Mouse (Mus musculus): Measurements from ENCODE around the gene Lingo3. TPM values are rescaled to one million over a fixed set of nuclear protein-coding genes. Genes with fewer than 3 reads are reported as not detected.
"Not testable (repeated sequence)": the region's sequence is repeated elsewhere in the genome, so short reads cannot be mapped to it uniquely, and the experiment has no call there.

Gene Lingo3
- polyA plus RNA-seq, 1 experiment from 2014 or later, result 1.9 TPM

GRCm38 (mm10) chr10:80842334-80842733 is 1.5 kb downstream of the Lingo3 start:
- Histone ChIP-seq H3K4me2 (no peak overlapping the region), H3K9ac (no peak overlapping the region), H3K27me3 (peaks cover 68% of the 10 kb centered on the region), H3K4me1 (peaks cover 16% of the 10 kb centered on the region), H3K4me3 (no peak overlapping the region), H3K27ac (no peak overlapping the region), H3K36me3 (no peaks in the 10 kb centered on the region), H3K9me3 (no peaks in the 10 kb centered on the region)
- WGBS, result 82% methylated on average over 15 of the region's 15 CpGs
- ATAC-seq (ENCODE audit: insufficient number of reproducible peaks, insufficient read depth, low FRiP score, low TSS enrichment, low read depth), result no peak

- Histone ChIP-seq H3K27me3 (peaks cover 74% of the 10 kb centered on the region), H3K9ac (no peak overlapping the region)
- 66% methylated on average over 2 of the region's 2 CpGs for WGBS
Observed at GRCm38 (mm10) chr10:80841685-80842084, 2.2 kb downstream of the Lingo3 start.

GRCm38 (mm10) chr10:80839848-80840247 is 4.0 kb downstream of the Lingo3 start:
- ATAC-seq (ENCODE audit: insufficient number of reproducible peaks, insufficient read depth, low FRiP score, low TSS enrichment, low read depth), result no peak
- peaks cover 77% of the 10 kb centered on the region for H3K27me3 ChIP-seq

More at GRCm38 (mm10) chr10:80841685-80842084, 2.2 kb downstream of the Lingo3 start:
- H3K36me3 ChIP-seq, result no peaks in the 10 kb centered on the region
- H3K27ac ChIP-seq, result no peak overlapping the region
- H3K4me1 ChIP-seq, result peaks cover 19% of the 10 kb centered on the region
- no peaks in the 10 kb centered on the region for H3K9me3 ChIP-seq
- no peak overlapping the region for H3K4me2 ChIP-seq
- ATAC-seq (ENCODE audit: insufficient number of reproducible peaks, insufficient read depth, low FRiP score, low TSS enrichment, low read depth), result no peak
- H3K4me3 ChIP-seq, result no peak overlapping the region

GRCm38 (mm10) chr10:80838346-80838912 is 5.4 kb downstream of the Lingo3 start:
- ATAC-seq (ENCODE audit: insufficient number of reproducible peaks, insufficient read depth, low FRiP score, low TSS enrichment, low read depth), result no peak
- Histone ChIP-seq H3K27ac (no peak overlapping the region), H3K4me2 (no peak overlapping the region), H3K9ac (no peak overlapping the region), H3K36me3 (no peaks in the 10 kb centered on the region), H3K4me3 (no peak overlapping the region), H3K9me3 (peaks cover 14% of the 10 kb centered on the region), H3K27me3 (peaks cover 77% of the 10 kb centered on the region), H3K4me1 (peaks cover 9% of the 10 kb centered on the region)
- 45% methylated on average over 2 of the region's 2 CpGs for WGBS

More at GRCm38 (mm10) chr10:80839848-80840247, 4.0 kb downstream of the Lingo3 start:
- H3K9ac ChIP-seq, result no peak overlapping the region
- H3K4me1 ChIP-seq, result peaks cover 19% of the 10 kb centered on the region
- no peaks in the 10 kb centered on the region for H3K36me3 ChIP-seq
- no peak overlapping the region for H3K4me2 ChIP-seq
- H3K9me3 ChIP-seq, result peaks cover 7% of the 10 kb centered on the region
- no peak overlapping the region for H3K4me3 ChIP-seq
- no peak overlapping the region for H3K27ac ChIP-seq
- 64% methylated on average over 6 of the region's 6 CpGs for WGBS

GRCm38 (mm10) chr10:80837827-80838226 is 6.0 kb downstream of the Lingo3 start:
- Histone ChIP-seq H3K4me3 (no peak overlapping the region), H3K27me3 (peaks cover 75% of the 10 kb centered on the region), H3K9me3 (peaks cover 14% of the 10 kb centered on the region), H3K36me3 (no peaks in the 10 kb centered on the region), H3K4me2 (no peak overlapping the region), H3K4me1 (0 out of 2 replicates have a peak, but pooled peaks cover 3% of the 10 kb centered on the region), H3K27ac (no peak overlapping the region), H3K9ac (no peak overlapping the region)
- WGBS, result 9% methylated on average over 2 of the region's 2 CpGs
- no peak for ATAC-seq (ENCODE audit: insufficient number of reproducible peaks, insufficient read depth, low FRiP score, low TSS enrichment, low read depth)

- Histone ChIP-seq H3K4me3 (no peak overlapping the region), H3K27me3 (peaks cover 67% of the 10 kb centered on the region), H3K4me2 (no peak overlapping the region), H3K36me3 (0 out of 2 replicates have a peak, but pooled peaks cover 4% of the 10 kb centered on the region), H3K4me1 (0 out of 2 replicates have a peak, but pooled peaks cover 3% of the 10 kb centered on the region), H3K9ac (no peak overlapping the region), H3K9me3 (peaks cover 14% of the 10 kb centered on the region), H3K27ac (no peak overlapping the region)
- WGBS, result 40% methylated on average over 7 of the region's 7 CpGs
- no peak for ATAC-seq (ENCODE audit: insufficient number of reproducible peaks, insufficient read depth, low FRiP score, low TSS enrichment, low read depth)
Observed at GRCm38 (mm10) chr10:80836949-80837379, 6.9 kb downstream of the Lingo3 start.

- Histone ChIP-seq H3K4me2 (peak overlapping the region; percentile 7; the same call in 1 of the 2 replicates), H3K36me3 (peaks cover 9% of the 10 kb centered on the region), H3K9me3 (peaks cover 14% of the 10 kb centered on the region), H3K4me1 (peaks cover 13% of the 10 kb centered on the region), H3K9ac (no peak overlapping the region), H3K27me3 (peaks cover 57% of the 10 kb centered on the region), H3K27ac (no peak overlapping the region), H3K4me3 (0 out of 2 replicates have a peak overlapping the region, but pooled peaks have one; percentile 5)
- WGBS, result 60% methylated on average over 30 of the region's 30 CpGs
- ATAC-seq (ENCODE audit: insufficient number of reproducible peaks, insufficient read depth, low FRiP score, low TSS enrichment, low read depth), result no peak
Observed at GRCm38 (mm10) chr10:80835617-80836016, 8.2 kb downstream of the Lingo3 start.

GRCm38 (mm10) chr10:80832818-80833217 is 11.0 kb downstream of the Lingo3 start:
- WGBS, result 73% methylated on average over 7 of the region's 7 CpGs
- Histone ChIP-seq H3K27ac (no peak overlapping the region), H3K36me3 (peaks cover 31% of the 10 kb centered on the region), H3K4me2 (no peak overlapping the region), H3K4me1 (peaks cover 37% of the 10 kb centered on the region), H3K9me3 (peaks cover 14% of the 10 kb centered on the region), H3K4me3 (no peak overlapping the region), H3K27me3 (peaks cover 48% of the 10 kb centered on the region), H3K9ac (no peak overlapping the region)
- no peak for ATAC-seq (ENCODE audit: insufficient number of reproducible peaks, insufficient read depth, low FRiP score, low TSS enrichment, low read depth)

- Histone ChIP-seq H3K4me3 (no peak overlapping the region), H3K27me3 (peaks cover 32% of the 10 kb centered on the region), H3K27ac (no peak overlapping the region; the same call in 1 of the 2 replicates), H3K36me3 (peaks cover 31% of the 10 kb centered on the region), H3K4me2 (no peak overlapping the region), H3K9ac (no peak overlapping the region), H3K9me3 (peaks cover 14% of the 10 kb centered on the region), H3K4me1 (peaks cover 38% of the 10 kb centered on the region)
- ATAC-seq (ENCODE audit: insufficient number of reproducible peaks, insufficient read depth, low FRiP score, low TSS enrichment, low read depth), result no peak
- 3% methylated on average over 9 of the region's 9 CpGs for WGBS
Observed at GRCm38 (mm10) chr10:80831136-80831535, 12.7 kb downstream of the Lingo3 start.

GRCm38 (mm10) chr10:80829359-80830278 is 14.2 kb downstream of the Lingo3 start:
- no peak overlapping the region for H3K9ac ChIP-seq
- peaks cover 31% of the 10 kb centered on the region for H3K36me3 ChIP-seq
- H3K4me2 ChIP-seq, result no peak overlapping the region
- peaks cover 5% of the 10 kb centered on the region; the same call in 1 of the 2 replicates for H3K9me3 ChIP-seq
- H3K27me3 ChIP-seq, result peaks cover 16% of the 10 kb centered on the region
- 69% methylated on average over 1 of the region's 1 CpGs for WGBS
- no peak overlapping the region for H3K27ac ChIP-seq
- peaks cover 38% of the 10 kb centered on the region for H3K4me1 ChIP-seq
- ATAC-seq (ENCODE audit: insufficient number of reproducible peaks, insufficient read depth, low FRiP score, low TSS enrichment, low read depth), result no peak
- H3K4me3 ChIP-seq, result no peak overlapping the region

- H3K27me3 ChIP-seq; ATAC-seq (ENCODE audit: insufficient number of reproducible peaks, insufficient read depth, low FRiP score, low TSS enrichment, low read depth); H3K9ac ChIP-seq; H3K27ac ChIP-seq; H3K9me3 ChIP-seq: not testable (repeated sequence)
- WGBS, result 82% methylated on average over 9 of the region's 9 CpGs
- H3K36me3 ChIP-seq, result peaks cover 31% of the 10 kb centered on the region
- H3K4me1 ChIP-seq, result peaks cover 38% of the 10 kb centered on the region
- peak overlapping the region; percentile 99 for H3K4me2 ChIP-seq
- peak overlapping the region; percentile 78 for H3K4me3 ChIP-seq
Observed at GRCm38 (mm10) chr10:80828587-80828986, 15.3 kb downstream of the Lingo3 start.

Data from embryonic facial prominence, embryonic 13.5 days (tissue).